Mouse (Mus musculus): ENCODE measurements around the gene Arf4.

Arf4 gene

GRCm38 (mm10) chr14:26637851-26638707 is at the start of gene Arf4:
TSS of gene Arf4 (plus strand) at chr14:26638074.
- peak; percentile 99 for DNase-seq (ENCODE audit: low read depth, low spot score)

- no peak for DNase-seq (ENCODE audit: low read depth, low spot score)
Observed at GRCm38 (mm10) chr14:26591353-26591752, 46.5 kb upstream of the Arf4 start.

- DNase-seq (ENCODE audit: low read depth, low spot score) = no peak
Observed at GRCm38 (mm10) chr14:26593281-26593895, 44.5 kb upstream of the Arf4 start.

GRCm38 (mm10) chr14:26595167-26595566 is 42.7 kb upstream of the Arf4 start:
- DNase-seq (ENCODE audit: low read depth, low spot score) = no peak

- DNase-seq (ENCODE audit: low read depth, low spot score) = no peak
Observed at GRCm38 (mm10) chr14:26595695-26596365, 42.0 kb upstream of the Arf4 start.

- DNase-seq (ENCODE audit: low read depth, low spot score) = peak; percentile 62
Observed at GRCm38 (mm10) chr14:26605354-26605753, 32.5 kb upstream of the Arf4 start.

GRCm38 (mm10) chr14:26609674-26610073 is 28.2 kb upstream of the Arf4 start:
- no peak for DNase-seq (ENCODE audit: low read depth, low spot score)

GRCm38 (mm10) chr14:26610689-26611088 is 27.2 kb upstream of the Arf4 start:
- no peak for DNase-seq (ENCODE audit: low read depth, low spot score)

- no peak for DNase-seq (ENCODE audit: low read depth, low spot score)
Observed at GRCm38 (mm10) chr14:26625301-26625700, 12.6 kb upstream of the Arf4 start.

GRCm38 (mm10) chr14:26626605-26627140 is 11.2 kb upstream of the Arf4 start:
- no peak for DNase-seq (ENCODE audit: low read depth, low spot score)

- DNase-seq (ENCODE audit: low read depth, low spot score) = no peak
Observed at GRCm38 (mm10) chr14:26637025-26637850, 636 bp upstream of the Arf4 start.

GRCm38 (mm10) chr14:26638708-26639084 is 822 bp downstream of the Arf4 start:
- peak; percentile 66 for DNase-seq (ENCODE audit: low read depth, low spot score)

GRCm38 (mm10) chr14:26639251-26639650 is 1.4 kb downstream of the Arf4 start:
- no peak for DNase-seq (ENCODE audit: low read depth, low spot score)

GRCm38 (mm10) chr14:26639961-26640360 is 2.1 kb downstream of the Arf4 start:
- DNase-seq (ENCODE audit: low read depth, low spot score) = peak; percentile 36

- no peak for DNase-seq (ENCODE audit: low read depth, low spot score)
Observed at GRCm38 (mm10) chr14:26643006-26643624, 5.2 kb downstream of the Arf4 start.

- DNase-seq (ENCODE audit: low read depth, low spot score) = no peak
Observed at GRCm38 (mm10) chr14:26645989-26646650, 8.2 kb downstream of the Arf4 start.

GRCm38 (mm10) chr14:26647811-26648210 is 9.9 kb downstream of the Arf4 start:
- no peak for DNase-seq (ENCODE audit: low read depth, low spot score)

GRCm38 (mm10) chr14:26651901-26652300 is 14.0 kb downstream of the Arf4 start:
- DNase-seq (ENCODE audit: low read depth, low spot score) = peak; percentile 65

- DNase-seq (ENCODE audit: low read depth, low spot score) = no peak
Observed at GRCm38 (mm10) chr14:26658178-26658577, 20.3 kb downstream of the Arf4 start.

- no peak for DNase-seq (ENCODE audit: low read depth, low spot score)
Observed at GRCm38 (mm10) chr14:26660233-26660632, 22.4 kb downstream of the Arf4 start.

All from ZHBTc4 (cell line).